Mouse (Mus musculus) WW6 (cell line): ENCODE measurements around the gene Lrp2bp.

Experiments used
- DNase-seq: peaks from one replicate; pipeline ENCODE4 v3.0.0-alpha.2; 2013; ENCODE audit warnings: low read depth, low spot score

Lrp2bp gene

GRCm38 (mm10) chr8:46024392-46024791 lies 25.3 kb downstream of the Lrp2bp start:
- DNase-seq, result no peak

- no peak for DNase-seq
Measured at GRCm38 (mm10) chr8:46036217-46036616, 37.1 kb downstream of the Lrp2bp start.

- no peak for DNase-seq
Measured at GRCm38 (mm10) chr8:46039666-46040065, 40.6 kb downstream of the Lrp2bp start.

GRCm38 (mm10) chr8:46040260-46040659 lies 41.2 kb downstream of the Lrp2bp start:
- no peak for DNase-seq

- DNase-seq, result no peak
Measured at GRCm38 (mm10) chr8:46072798-46073197, 73.7 kb downstream of the Lrp2bp start.

- DNase-seq, result no peak
Measured at GRCm38 (mm10) chr8:46073540-46074140, 74.5 kb downstream of the Lrp2bp start.

GRCm38 (mm10) chr8:46075223-46075622 lies 76.1 kb downstream of the Lrp2bp start:
- DNase-seq, result no peak

GRCm38 (mm10) chr8:46078866-46079265 lies 79.8 kb downstream of the Lrp2bp start:
- DNase-seq, result no peak
